Mouse (Mus musculus) right cerebral cortex, postnatal 14 days (tissue): ENCODE data around the gene Ppa2.

Experiments used
- DNase-seq: peaks from one replicate; pipeline ENCODE4 v3.0.0; 2022

Gene Ppa2

DNA sequence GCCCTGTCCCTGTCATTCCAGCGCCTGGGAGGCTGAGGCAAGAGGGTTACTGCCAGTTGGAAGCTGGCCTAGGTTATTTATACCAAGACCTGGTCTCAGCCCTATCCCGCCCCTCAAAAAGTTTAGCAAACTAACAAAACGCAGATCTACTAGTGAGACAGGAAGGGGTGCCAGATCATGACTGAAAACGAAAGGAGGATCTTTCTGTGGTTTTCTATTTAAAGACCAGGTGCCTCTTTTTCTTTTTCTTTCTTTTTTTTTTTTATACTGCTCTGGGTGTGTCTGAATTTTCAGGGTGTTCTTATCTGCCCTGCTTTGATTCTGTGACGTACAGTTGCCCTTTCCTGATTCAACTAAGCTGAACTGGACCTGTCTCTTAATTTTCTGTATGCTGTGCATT, 22.4 kb downstream of the Ppa2 start:
- DNase-seq: no peak

DNA sequence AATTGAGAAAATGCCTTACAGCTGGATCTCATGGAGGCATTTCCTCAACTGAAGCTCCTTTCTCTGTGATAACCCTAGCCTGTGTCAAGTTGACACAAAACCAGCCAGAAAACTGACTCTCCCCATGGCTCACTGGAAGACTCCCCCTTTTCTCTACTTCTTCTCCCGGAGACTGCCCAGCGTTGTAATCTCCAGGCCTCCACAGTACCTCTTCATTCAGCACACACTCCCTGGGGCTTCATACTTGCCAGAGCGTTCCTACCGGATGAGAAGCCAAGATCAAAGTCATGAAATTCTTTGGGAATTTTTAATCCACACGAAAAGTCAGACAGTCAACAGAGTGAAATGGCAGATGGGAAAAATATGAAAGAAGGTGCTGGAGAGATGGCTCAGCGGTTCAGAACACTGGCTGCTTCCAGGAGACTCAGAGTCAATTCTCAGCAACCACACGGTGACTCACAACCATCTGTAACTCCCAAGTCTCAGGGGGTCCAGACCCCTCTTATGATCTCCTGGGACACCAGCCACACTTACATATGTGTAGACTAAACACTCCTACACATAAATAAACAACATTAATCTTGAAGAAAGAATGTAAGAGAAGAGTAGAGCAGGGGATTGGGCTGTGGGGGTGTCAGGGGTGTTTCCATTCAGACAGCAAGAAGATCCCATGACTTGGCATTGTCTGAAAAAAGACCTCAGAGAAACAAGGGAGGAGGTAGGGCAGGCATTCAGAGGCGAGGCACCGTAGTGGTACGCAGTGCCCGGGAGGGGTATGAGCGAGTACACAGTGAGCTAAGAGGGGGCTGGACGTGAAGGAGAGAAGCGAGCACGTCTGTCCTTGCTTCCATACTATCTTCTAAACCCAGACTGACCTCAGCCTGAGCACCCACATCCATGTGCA, 23.6 kb downstream of the Ppa2 start:
- DNase-seq: no peak

DNA sequence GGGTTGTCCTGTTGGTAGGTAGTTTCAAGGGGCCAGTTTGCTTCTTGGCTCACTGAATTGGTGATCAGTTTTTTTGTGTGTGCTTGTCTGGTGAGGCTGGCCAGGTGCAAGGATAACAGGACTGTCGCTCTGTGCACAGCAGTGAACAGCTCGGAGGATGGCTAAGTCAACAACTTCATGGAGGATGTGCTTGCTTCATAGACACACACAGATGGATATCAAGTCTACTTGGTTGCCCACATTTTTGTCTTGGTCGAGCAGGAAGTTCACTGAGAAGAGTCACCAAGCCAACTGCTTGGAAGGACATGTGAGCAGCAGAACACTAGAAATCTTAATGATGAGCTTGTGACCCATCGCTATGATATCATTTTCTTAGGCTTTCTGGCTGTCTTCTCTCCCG, 24.8 kb downstream of the Ppa2 start:
- DNase-seq: no peak

DNA sequence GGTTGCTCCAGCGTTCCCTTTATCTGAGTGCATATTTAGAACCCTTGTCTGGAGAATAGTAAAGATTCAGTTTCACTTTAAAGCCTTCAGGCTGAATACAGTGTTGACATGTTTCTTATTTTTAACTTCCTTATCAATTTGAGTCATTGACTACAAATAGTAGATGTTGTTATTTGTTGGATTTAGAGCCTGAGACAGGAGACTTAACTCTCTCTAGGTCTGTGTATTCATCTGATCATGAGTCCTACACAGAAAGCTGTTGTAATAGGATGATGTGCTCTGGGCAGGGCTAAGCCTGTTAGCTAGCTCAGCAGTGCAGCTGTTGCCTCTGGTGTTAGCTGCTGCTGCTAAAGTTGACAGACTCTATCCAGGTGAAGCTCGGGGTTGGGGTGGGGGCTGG, 25.3 kb downstream of the Ppa2 start:
- no peak for DNase-seq

DNA sequence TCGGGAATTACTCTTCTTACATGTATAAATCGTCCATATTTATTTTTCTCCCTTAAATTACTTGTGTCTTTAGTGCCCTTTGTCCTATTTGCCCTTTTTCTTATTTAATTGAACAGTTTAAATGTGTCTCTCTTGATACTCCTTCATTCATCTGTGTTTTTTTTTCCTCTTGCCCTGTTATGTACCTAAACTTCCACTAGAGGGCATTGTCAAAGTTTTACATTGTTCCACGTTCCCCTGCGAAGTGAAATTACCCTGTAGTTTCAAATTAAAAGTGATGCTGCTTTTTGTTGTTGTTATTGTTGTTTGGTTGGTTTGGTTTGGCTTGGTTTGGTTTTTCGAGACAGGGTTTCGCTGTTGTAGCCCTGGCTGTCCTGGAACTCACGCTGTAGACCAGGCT, 26.5 kb downstream of the Ppa2 start:
- DNase-seq: no peak

DNA sequence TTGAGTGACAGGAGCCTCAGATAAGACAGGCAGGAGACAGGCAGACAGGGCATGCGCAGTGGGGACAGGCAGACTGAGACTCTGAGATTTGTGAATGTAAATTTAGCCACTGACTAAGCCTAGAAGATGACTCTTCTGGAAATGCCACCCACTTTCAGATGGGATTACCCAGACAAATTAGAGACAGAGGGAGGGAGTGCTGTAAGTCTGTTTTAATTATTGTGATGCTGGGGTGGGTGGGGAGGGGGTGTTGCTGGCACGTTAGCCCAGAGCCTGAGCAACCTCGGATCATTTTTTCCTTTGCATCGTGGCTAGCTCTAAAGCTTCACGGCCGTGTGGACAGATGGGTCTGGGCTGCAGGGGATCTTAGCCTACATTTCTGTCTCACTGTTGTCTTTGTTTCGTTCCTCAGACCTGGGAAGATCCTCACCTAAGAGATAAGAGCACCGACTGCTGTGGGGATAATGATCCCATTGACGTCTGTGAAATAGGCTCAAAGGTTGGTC, 29.0 kb downstream of the Ppa2 start:
- peak; percentile 37 for DNase-seq

DNA sequence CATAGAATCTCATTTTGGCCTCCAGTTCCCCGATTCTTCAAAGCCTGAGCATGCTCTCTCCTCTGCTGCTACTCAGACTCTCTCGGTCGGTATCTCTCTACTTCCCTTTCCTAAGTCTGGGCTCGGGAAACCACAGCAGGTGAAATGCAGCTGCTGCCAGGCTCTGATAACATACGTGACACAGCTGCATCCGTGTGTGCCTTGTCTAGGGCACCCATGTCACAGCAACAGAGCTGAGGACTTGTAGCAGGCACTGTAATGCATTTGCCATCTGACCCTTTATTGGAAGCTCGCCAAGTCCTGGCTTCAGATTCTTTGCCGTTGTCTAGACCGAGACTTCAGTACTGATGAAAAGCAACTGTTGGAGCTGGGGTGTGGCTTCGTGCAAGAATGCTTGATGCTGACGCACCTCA, 29.5 kb downstream of the Ppa2 start:
- peak; percentile 26 for DNase-seq

DNA sequence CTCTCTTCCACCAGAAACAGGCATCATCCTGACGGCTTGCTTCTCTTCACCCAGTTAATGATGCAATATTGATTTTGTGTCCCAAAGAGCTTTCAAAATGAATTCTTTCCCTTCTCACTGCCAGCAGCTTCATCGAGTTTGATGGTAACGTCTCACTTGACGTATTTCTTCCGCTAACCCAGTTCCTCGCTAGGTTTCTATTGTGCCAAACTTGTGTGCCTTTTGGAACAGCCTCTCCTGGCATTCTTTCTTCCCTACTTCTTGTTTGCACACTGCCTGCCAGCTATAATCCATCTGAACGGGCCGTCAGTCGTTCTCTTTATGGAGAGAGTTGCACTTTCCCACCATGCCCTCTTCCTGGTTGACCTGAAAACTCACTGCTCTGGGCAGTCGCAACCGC, 31.2 kb downstream of the Ppa2 start:
- DNase-seq: no peak

DNA sequence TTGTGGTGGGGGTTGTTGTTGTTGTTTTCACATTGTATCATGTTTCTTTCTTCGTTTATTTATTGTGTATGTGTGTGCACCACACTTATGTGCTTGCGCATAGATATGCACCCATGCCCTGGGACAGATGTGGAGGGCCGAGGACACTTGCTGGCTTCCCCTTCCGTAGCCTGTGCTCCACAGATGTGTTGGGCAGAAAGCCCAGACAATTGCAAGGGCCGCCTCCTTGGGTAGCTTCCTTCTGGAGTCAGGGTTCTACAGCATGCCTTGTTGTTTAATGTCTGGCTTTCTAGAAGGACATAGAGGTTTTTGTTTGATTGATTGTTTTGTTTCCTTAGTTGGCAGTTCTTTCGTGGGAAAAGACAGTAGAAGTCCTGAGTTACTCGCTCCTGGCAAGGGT, 37.6 kb downstream of the Ppa2 start:
- no peak for DNase-seq

DNA sequence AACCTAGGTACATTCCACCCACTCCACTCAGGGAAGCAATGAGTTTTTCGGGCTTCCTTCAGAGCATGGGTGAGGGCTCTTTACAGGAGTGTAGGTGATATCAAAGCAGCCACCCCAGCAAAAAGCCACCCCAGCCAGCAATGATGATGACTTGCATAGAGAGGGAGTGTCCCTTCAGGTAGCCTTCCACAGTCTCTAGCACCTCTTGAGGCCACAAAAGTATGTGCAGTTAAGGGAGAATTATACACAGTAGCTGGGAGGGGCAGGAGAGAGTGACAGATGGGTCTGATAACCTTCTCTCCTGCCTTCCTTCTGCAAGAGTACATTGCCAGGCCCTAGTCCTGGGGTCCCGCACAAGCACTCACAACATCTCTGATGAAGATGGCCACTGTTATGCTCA, 38.9 kb downstream of the Ppa2 start:
- DNase-seq: no peak

DNA sequence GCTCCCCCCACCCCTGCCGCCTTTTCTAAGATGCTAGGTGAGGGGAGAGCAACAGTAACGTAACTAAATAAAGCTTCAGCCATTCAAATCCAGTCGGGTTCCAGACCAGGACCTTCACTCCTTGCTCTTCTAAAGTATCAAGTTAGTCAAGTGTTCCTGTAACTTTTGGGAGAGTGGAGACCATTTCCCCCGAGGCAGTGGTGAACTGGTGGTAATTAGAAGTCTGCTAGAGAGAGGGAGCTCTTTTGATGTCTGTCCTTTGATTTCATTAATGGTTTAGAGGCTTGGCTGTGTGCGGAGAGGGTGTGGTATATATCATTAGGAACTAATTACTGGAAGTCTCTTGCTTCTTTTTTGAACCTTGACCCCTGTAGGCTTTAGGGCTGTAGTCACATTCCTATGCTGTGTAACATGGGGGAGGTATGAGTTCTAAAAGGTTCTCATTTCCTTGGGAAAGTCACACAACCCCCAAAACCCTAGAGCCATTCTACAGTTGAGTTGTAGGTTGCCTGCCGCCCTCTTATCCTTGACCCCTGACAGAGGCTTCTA, 47.6 kb downstream of the Ppa2 start:
- no peak for DNase-seq

DNA sequence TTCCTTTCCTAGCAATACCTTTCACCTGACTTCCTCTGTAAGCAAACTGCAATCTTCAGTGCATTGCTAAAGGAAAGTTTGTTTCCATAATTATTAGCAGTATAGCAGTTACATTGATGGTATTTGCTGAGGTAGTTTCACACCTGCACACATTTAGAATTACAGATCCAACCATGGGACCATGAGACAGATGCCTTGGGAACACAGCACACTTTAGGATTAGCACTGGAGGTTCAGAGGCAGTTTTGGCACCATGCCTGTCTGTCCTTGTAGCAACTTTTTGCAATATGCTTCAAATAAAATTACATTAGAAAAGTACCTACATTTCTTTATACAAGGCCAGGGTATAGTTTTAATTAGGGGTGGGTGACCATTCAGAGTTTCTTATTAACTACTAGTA, 48.1 kb downstream of the Ppa2 start:
- DNase-seq: peak; percentile 31

DNA sequence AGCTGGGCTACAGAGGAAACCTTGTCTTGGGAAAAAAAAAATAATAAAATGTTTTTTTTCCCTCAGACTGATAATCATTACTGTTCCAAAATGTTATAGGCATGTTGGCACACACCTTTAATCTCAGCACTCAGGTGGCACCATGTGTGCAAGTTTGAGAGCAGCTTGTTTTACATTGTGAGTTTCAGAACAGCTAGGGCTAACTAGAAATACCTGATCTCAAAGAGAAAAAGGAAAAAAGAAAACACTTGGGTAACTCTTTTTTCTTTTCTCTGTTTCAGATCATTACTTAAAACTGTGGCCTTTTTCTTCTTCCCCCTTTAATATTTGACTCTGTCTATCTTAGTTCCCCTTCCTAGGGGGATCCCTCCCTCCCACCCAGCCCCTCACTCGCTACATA, 51.5 kb downstream of the Ppa2 start:
- DNase-seq: no peak

DNA sequence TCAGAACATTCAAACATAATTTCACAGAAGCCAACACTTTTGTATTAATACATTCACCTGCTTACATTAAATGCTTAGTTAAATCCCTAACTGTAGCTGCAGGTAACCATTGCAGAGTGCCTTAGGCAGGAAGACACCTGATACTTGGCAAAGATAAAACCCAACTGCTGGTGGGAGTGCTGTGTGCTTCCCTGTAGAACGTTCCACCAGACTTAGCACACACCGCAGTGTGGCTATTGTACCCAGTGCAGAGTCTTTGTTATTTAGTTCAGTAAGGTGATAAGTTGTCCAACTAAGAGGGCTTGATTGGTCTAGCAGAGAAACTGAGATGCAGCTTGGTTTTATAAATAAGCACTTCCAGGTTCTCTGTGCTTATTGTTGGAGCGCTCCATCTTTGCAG, 54.2 kb downstream of the Ppa2 start:
- DNase-seq: no peak

DNA sequence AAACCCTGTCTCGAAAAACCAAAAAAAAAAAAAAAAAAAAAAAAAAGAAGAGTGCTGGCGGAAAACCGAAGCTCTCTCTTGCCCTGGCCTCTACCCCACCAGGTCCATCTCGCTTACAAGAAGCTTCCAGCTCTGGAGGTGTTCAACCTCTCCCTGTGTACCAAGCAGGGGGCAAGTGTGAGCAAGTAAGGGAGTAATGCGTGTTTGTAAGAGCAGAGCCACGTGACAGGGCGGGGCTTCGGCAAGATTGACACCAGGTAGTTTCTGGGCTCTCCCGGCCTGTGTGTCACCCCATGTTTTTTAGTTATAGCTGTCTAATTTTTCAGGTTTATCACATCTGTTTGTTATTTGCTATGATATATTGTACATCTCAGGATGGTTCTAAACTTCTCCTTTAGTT, 56.2 kb downstream of the Ppa2 start:
- no peak for DNase-seq

DNA sequence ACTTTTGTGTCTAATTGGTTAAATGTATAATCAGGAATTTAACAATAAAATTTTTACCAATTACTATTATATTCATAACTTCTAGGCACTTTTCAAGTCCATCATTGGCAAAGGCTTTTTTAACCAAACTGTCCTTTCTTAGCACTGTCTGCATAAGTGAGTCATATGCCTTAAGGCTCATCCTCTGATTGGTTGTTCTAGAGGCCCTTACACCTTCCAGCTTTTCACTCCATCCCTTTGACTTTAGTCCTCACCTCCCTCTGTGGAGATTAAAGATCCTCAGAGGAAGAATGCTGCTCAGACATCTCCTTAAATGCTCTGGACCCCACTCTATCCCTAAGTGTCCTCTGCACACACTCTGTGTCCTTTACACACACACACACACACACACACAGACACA, 68.3 kb downstream of the Ppa2 start:
- DNase-seq: no peak

DNA sequence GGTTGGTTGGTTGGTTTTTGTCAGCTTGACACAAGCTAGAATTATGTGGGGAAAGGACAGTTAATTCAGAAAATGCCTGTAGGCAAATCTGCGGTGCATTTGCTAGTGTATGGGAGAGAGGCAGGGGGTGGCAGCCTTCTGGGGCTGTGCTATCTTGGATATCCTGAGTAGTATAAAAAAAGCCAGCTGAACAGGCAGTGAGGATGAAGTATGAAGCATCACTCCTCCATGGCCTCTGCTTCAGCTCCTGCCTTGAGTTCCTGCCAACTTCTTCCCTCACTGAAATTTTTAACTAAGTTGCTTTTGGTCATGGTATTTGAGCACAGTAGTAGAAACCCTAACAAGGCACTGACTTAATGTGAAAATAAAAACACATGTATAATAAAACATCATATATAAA, 70.1 kb downstream of the Ppa2 start:
- DNase-seq: peak; percentile 9

DNA sequence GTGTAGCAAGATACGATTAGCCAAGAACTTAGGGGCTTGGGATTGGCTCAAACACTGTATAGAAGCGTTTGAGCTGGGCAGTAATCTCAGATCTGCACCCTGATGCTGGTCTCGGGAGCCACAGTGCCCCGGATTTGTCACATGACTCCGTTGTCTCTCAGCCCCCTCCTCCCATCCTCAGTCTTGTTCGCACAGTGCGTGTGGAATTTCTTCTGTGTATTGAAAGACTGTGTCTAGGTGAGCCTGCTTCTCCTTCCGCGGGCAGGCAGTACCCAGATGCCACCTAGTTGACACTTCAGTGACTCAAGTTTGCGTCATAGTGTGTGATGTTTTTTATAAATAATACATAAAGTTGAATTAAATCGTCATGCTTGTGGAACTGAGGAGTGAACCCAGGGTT, 71.6 kb downstream of the Ppa2 start:
- DNase-seq: no peak

DNA sequence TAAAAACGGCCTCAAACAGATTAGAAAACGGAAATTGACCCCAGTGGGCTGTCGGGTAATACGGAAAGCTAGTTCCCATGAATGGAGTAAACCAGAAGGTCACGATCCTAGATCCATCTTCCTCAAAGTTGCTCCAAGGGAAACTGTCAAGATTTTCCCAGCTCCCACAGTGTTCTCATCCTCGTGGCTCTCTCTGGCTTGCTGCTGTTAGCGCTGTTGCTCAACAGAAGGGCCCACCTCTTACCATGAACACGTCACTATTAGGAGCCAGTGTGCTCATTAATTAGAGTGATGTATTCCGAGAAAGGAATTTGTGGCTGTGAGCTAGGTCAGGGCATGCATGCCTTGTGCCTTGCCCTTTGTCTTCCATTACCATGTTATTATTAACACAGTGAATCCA, 72.2 kb downstream of the Ppa2 start:
- DNase-seq: no peak

DNA sequence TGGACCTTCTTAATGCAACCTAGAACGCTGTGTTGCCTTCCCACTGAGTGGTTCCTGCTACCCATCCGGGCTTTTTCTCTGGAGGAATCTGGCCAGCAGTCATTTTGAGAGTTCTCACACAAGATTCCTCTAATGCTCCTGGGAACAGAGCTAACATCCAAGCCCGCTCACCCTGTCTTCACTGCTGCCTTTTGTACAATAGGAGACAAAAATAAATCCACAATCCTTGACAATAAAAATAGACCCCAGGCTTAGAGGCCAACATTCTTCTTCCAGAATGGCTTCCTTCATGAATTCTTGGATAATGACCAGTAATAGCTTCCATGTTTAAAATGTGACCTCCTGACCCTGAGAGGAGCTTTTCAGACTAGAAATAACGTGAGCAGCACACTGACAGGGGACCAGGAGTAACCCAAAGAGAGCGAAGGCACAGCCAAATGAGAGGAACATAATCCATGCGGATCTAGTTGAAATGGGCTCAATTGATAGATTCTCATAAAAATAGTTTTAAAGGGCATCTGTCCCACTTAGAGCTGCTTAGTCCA, 74.3 kb downstream of the Ppa2 start:
- DNase-seq: no peak

DNA sequence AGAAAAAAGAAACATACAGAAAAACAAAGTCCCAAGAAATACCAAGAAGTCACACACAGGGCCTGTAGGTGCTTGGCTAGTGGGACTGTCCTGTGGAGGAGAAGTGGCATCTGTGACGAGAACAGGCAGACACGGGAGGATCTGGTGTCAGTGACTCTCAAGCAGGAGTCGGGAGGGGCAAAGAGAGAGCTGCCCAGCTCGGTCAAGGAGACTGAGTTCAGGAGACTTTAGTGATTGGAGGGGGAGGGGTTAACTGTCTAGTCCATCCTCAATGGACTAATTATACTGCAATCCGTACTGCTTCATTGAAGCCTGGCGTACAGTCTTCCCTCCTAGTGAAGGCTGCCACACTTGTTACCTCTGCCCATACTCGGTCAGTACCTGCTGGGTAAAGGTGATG, 77.4 kb downstream of the Ppa2 start:
- DNase-seq: no peak

DNA sequence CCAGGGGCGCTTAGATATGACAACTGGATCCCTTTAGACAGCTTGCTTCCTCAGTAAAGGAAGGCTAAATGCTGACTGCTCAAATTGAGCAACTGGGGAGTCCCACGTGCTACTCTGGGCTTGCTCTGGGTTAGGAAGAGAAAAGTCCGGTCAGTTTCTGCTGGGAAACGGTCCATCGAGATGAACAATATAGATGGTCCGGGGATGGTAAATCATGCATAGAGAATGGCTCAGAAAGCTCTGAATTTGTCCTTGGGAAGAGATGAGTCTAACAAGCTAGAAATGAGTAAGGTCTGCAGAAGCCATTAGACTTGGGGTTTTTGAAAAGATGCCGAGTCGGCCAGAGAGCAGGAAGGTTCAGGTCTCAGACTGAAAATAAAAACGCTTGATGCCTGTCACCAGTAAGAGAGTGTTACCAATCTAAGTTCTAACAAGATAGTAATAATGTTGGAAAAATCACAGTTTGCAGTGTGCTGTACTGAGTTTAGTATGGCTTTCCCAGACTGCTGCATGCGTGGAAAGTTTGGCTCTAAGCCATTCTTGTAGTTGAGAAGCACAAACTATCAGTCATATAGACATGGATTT, 80.0 kb downstream of the Ppa2 start:
- DNase-seq: no peak

DNA sequence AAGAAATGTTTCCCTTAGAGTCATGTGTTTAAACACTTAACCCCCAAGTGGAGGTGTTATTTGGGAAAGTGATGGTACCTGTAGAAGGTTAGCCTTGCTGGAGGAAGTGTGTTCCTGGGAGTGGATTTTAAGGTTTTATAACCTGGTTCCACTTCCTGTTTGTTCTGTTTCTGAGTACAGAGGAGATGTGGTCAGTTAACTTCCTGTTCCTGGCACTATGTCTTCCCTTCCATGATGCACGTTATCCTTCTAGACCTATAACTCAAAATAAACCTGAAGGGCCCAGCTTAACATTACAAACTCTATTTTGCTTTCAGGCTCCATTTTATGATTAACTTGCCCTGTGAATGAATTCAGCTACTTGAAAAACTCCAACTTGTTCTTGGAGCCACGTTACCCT, 84.6 kb downstream of the Ppa2 start:
- no peak for DNase-seq

DNA sequence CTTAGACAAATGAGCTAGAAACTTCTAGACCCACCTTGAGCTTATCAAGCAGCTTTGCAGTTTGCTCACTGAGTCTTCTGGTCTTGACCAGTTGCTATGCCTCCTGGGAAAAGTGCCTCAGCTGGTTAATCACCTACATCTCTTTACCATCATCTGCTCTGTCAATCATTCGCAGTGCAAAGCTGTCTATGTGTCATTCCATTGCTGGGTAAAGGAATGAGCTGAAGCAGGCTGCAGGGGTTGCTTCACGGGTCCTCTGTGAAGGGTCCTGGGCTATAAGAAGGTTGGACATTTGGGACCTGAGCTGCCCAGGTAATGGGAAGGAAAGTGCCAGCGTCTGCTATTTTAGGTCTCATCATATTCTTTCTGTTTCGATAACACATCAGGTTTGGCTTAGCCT, 93.9 kb downstream of the Ppa2 start:
- no peak for DNase-seq
